Mouse (Mus musculus) lung, embryonic 15.5 days (tissue): Measurements from ENCODE around the gene Fbln7. TPM values are rescaled to one million over a fixed set of nuclear protein-coding genes. Genes with fewer than 3 reads are reported as not detected.

Experiments used
- ATAC-seq: fragments of 200-750 bp; cut with Nextera tagmentation; 2 replicates; pipeline ENCODE4 v1.8.0; 2017; ENCODE audit warnings: moderate number of reproducible peaks, borderline replicate concordance; ENCODE audit not compliant: low FRiP score, low TSS enrichment; ENCODE audit errors: extremely low read depth
- H3K27ac ChIP-seq: fragments of 300-500 bp; sonication (generic); 2 replicates; pipeline ENCODE4 v1.5.1; 2015; ENCODE audit warnings: moderate library complexity, mild to moderate bottlenecking, inconsistent platforms
- H3K27me3 ChIP-seq: fragments of 300-500 bp; sonication (generic); 2 replicates; pipeline ENCODE4 v1.6.1; 2015; ENCODE audit warnings: inconsistent platforms
- H3K36me3 ChIP-seq: fragments of 300-500 bp; sonication (generic); 2 replicates; pipeline ENCODE4 v1.6.1; 2015; ENCODE audit warnings: inconsistent platforms
- H3K4me1 ChIP-seq: fragments of 300-500 bp; sonication (generic); 2 replicates; pipeline ENCODE4 v1.6.1; 2015; ENCODE audit warnings: inconsistent platforms
- H3K4me2 ChIP-seq: fragments of 300-500 bp; sonication (generic); 2 replicates; pipeline ENCODE4 v1.6.1; 2015; ENCODE audit warnings: inconsistent platforms, mild to moderate bottlenecking, moderate library complexity
- H3K4me3 ChIP-seq: fragments of 300-500 bp; sonication (generic); 2 replicates; pipeline ENCODE4 v1.5.1; 2015; ENCODE audit warnings: mild to moderate bottlenecking, inconsistent platforms
- H3K9ac ChIP-seq: fragments of 300-500 bp; sonication (generic); 2 replicates; pipeline ENCODE4 v1.6.1; 2015; ENCODE audit warnings: inconsistent platforms
- H3K9me3 ChIP-seq: fragments of 300-500 bp; sonication (generic); 2 replicates; pipeline ENCODE4 v1.6.1; 2016; ENCODE audit warnings: inconsistent platforms
- WGBS: fragments of 180-500 bp; shearing (Covaris S2); methylation state at CpG from one replicate; pipeline ENCODE4 v1.1.7; 2015; 5-methylcytosine and 5-hydroxymethylcytosine counted together
- polyA plus RNA-seq: library from polyadenylated mRNA; unstranded; fragments of >200 nt; fragmentation: Nextera tagmentation; extraction: Ambion mirVana; gene quantifications from 2 replicates; pipeline ENCODE4 v1.2.1, GENCODE M21; 2015

The Fbln7 gene
- polyA plus RNA-seq, 1 experiment from 2014 or later, result 8.7 TPM

DNA sequence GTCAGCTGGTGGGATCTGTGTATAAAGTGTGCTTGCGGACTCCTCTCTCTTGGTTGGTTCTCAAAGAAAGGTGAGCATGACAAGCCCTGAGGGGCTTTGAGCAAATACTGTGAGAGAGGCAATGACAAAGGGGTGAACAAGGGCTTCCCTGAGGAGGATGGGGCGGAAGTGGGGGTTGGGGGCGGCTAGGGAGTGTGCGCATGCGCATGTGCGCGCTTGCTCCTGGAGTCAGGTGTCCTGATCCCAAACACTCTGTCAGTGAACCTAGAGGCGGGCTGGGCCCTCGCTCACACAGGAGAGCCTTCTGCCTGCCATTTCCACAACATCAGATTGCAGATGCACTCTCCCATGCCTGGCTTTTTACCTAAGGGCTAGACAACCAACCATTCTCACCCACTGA, 9.5 kb downstream of the Fbln7 start:
- no peak overlapping the region for H3K27ac ChIP-seq
- no peaks in the 10 kb centered on the region for H3K9me3 ChIP-seq
- H3K27me3 ChIP-seq, result no peaks in the 10 kb centered on the region
- H3K36me3 ChIP-seq, result no peaks in the 10 kb centered on the region
- H3K9ac ChIP-seq, result no peak overlapping the region
- 92% methylated on average over 9 of the region's 9 CpGs for WGBS
- no peak for ATAC-seq
- H3K4me3 ChIP-seq, result no peak overlapping the region
- H3K4me2 ChIP-seq, result no peak overlapping the region
- no peaks in the 10 kb centered on the region for H3K4me1 ChIP-seq

DNA sequence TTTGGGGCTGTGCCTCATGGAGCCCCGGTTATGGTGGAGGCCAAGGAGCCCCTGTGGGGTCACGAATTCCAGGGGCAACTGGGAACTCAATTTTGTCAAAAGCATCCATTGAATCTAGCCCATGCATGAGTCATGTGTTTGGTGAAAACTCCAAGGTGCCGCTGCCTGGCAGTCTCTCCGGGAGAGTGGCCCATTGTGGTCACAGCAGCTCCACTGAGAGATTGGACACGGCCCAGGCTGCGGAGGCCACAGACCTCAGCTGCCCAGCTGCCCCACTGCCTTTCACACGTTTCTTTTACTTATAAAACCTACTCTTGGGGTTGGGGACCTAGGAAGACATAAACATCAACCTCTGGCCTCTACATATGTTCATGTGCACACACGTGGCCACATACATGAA, 12.7 kb downstream of the Fbln7 start:
- H3K4me1 ChIP-seq, result no peaks in the 10 kb centered on the region
- H3K9me3 ChIP-seq, result no peaks in the 10 kb centered on the region
- H3K27ac ChIP-seq, result no peak overlapping the region
- H3K36me3 ChIP-seq, result no peaks in the 10 kb centered on the region
- no peak overlapping the region for H3K9ac ChIP-seq
- no peaks in the 10 kb centered on the region for H3K27me3 ChIP-seq
- no peak overlapping the region for H3K4me2 ChIP-seq
- no peak for ATAC-seq
- 75% methylated on average over 8 of the region's 8 CpGs for WGBS
- no peak overlapping the region for H3K4me3 ChIP-seq

DNA sequence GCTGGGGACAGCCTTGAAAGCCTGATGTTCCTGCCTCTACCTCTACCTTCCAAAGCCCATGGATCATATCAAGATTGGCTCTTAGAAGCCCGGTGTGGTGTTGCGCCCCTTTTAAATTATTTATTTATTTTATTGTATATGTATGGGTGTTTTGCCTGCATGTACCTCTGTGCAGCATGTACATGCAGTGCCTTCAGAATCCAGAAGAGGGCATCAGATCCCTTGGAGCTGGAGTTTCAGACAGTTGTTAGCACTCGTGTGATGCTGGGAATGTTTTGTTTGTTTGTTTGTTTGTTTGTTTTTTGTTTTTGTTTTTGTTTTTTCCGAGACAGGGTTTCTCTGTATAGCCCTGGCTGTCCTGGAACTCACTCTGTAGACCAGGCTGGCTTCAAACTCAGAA, 18.5 kb downstream of the Fbln7 start:
- H3K27me3 ChIP-seq, result no peaks in the 10 kb centered on the region
- H3K4me1 ChIP-seq, result no peaks in the 10 kb centered on the region
- no peaks in the 10 kb centered on the region for H3K36me3 ChIP-seq
- H3K4me3 ChIP-seq, result no peak overlapping the region
- no peak overlapping the region for H3K27ac ChIP-seq
- H3K4me2 ChIP-seq, result no peak overlapping the region
- 54% methylated on average over 4 of the region's 4 CpGs for WGBS
- no peaks in the 10 kb centered on the region for H3K9me3 ChIP-seq
- H3K9ac ChIP-seq, result no peak overlapping the region
- no peak for ATAC-seq

DNA sequence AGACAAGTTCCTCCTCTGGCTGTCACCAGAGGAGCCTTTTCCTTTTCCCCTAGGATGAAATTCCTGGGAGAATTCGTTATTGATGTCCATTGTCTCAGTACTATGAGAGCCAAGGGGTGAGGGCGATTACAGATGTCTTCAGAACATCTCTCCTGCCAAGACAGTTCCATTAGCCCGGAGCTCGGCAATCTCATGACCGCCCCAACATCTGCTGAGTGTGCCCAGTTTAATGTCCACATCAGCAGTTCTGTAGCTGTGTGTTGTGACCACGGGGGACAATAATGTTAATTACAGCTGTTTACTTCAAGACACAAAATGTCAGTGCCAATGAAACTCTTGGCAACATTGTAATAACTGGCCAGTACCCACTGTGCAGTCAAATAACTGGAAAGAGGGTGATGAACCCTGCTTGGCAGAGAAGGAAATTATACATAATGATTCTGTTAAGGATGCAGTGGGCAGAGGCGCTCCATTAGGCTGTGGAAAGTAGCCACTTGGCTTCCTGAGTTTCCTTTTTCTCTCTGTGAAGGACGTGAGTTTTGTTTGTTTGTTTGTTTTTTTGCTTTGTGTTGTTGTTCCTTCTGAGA, 22.5 kb downstream of the Fbln7 start:
- no peak for ATAC-seq
- no peak overlapping the region for H3K27ac ChIP-seq
- no peak overlapping the region for H3K9ac ChIP-seq
- WGBS, result 72% methylated on average over 8 of the region's 8 CpGs
- no peak overlapping the region for H3K4me2 ChIP-seq
- H3K4me3 ChIP-seq, result no peak overlapping the region
- H3K4me1 ChIP-seq, result no peaks in the 10 kb centered on the region
- no peaks in the 10 kb centered on the region for H3K36me3 ChIP-seq
- no peaks in the 10 kb centered on the region for H3K27me3 ChIP-seq
- H3K9me3 ChIP-seq, result no peaks in the 10 kb centered on the region

DNA sequence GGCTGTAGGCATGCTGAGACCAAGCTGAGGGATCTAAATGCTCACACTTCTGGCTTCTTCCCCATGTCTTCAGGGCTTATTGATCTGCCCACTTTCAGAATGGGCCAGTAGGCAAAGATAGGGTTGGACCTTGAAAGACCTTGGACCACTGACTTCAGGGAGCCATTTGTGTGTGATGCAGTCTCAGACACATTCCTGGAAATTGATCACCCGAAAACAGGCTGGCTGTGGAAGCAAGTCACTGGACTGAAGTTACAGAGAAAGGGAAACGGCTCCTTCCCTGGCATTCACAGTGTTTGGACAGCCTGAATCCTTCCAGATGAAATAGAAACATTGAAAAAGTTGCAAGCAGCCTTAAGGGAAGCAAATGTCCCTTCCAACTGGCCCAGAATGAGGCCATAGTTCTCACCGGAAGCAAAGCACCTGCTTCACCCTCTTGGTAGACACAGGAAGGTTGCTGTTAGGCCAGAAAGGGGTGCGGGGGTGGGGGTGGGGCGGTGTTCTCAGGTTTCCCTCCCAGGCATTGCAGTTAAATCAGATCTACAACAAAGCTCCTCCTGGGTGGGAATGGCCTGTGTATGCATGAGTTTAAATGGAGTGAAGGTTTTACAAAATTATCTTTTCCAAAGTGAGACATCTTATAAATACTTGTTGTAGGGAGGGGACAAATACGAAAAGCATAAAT, 25.2 kb downstream of the Fbln7 start:
- H3K27ac ChIP-seq, result no peak overlapping the region

DNA sequence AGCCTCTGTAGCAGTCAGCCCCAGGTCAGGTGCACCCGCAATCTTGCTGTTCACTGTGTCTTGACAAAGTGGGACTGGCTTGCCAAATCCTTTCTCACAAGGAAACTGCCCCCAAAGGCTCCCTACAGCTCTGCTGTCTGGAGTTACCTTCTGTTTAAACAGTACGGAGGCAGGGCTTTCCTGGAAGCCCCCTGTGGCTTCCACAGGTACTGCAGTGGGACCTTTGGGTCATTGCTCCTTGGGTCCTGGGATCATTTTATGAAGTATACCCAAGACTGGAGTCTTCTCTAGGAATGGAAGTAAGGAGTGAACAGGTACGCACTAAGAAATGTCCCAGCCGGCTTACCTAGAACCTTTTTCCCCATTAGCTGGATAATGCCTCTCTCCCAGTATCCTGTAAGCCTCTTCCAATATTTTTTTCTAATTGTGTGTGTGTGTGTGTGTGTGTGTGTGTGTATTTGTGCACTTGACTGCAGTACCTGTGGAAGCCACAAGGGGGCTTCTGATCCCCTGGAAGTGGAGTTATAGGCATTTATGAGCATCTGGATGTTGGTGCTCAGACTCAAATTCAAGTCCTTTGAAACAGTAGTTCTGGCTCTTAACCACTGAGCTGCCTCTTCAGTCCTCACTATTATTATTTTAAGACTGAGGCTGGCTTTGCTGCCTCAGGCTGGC, 28.0 kb downstream of the Fbln7 start:
- H3K27me3 ChIP-seq, result no peaks in the 10 kb centered on the region
- no peaks in the 10 kb centered on the region for H3K4me1 ChIP-seq
- ATAC-seq, result no peak
- H3K36me3 ChIP-seq, result no peaks in the 10 kb centered on the region
- no peak overlapping the region for H3K4me3 ChIP-seq
- no peak overlapping the region for H3K4me2 ChIP-seq
- 84% methylated on average over 4 of the region's 4 CpGs for WGBS
- no peak overlapping the region for H3K9ac ChIP-seq
- H3K27ac ChIP-seq, result no peak overlapping the region
- no peaks in the 10 kb centered on the region for H3K9me3 ChIP-seq

More for the DNA sequence above, 25.2 kb downstream of the Fbln7 start:
- WGBS, result 64% methylated on average over 6 of the region's 6 CpGs
- no peak overlapping the region for H3K9ac ChIP-seq
- H3K4me2 ChIP-seq, result no peak overlapping the region
- no peaks in the 10 kb centered on the region for H3K9me3 ChIP-seq
- H3K4me1 ChIP-seq, result no peaks in the 10 kb centered on the region
- no peak for ATAC-seq
- H3K4me3 ChIP-seq, result no peak overlapping the region
- H3K27me3 ChIP-seq, result no peaks in the 10 kb centered on the region
- H3K36me3 ChIP-seq, result no peaks in the 10 kb centered on the region

DNA sequence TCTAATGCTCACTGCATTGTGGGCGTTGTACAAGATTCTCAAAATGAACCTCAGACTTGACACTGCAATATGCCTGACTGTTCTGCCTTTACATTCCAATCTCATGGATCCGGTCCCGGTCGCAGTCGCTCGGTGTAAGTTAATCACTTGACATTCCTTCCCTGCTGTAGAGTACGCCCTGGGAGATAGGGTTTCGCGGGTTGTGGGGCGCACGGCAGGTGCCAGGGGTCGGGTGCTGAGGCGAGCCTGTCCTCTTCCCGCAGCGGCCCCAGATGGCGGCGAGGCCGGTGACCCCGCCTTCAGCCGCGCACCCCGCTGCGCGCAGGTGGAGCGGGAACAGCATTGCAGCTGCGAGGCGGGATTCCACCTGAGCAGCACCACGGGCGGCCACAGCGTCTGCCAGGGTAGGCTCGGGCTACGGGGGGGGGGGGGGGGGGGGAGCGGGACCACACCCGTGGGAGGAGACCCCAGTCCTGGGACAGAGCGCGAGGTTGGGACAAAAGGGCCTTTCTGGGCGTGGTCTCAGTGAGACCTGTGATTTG, 29.5 kb downstream of the Fbln7 start:
- Histone ChIP-seq H3K9ac (peak overlapping the region; percentile 29; the same call in 1 of the 2 replicates), H3K27me3 (no peaks in the 10 kb centered on the region), H3K36me3 (no peaks in the 10 kb centered on the region), H3K4me3 (peak overlapping the region; percentile 39), H3K4me2 (peak overlapping the region; percentile 73), H3K4me1 (no peaks in the 10 kb centered on the region), H3K27ac (no peak overlapping the region), H3K9me3 (no peaks in the 10 kb centered on the region)
- 5% methylated on average over 35 of the region's 37 CpGs for WGBS
- peak; percentile 57; the same call in 1 of the 2 replicates for ATAC-seq

DNA sequence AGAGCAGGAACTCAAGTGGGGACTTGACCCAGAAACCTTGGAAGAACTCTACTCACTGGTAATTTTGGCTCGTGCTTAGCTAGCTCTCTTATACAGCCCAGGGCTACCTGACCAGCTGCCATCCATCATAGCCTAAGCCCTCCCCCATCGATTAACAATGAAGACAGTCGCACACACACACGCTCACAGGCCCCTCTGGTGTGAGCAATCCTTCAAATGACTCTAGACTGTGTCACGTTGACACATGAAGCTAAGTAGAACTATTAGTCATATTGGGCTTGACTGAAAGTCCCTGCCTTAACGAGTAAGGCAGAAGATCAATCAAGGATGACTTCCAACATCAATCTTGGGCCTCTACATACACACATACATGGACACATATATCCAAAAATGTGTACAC, 40.1 kb downstream of the Fbln7 start:
- WGBS, result 70% methylated on average over 6 of the region's 6 CpGs
- no peaks in the 10 kb centered on the region for H3K9me3 ChIP-seq
- no peaks in the 10 kb centered on the region for H3K27me3 ChIP-seq
- no peak overlapping the region for H3K4me2 ChIP-seq
- H3K9ac ChIP-seq, result no peak overlapping the region
- no peaks in the 10 kb centered on the region for H3K4me1 ChIP-seq
- H3K27ac ChIP-seq, result no peak overlapping the region
- ATAC-seq, result no peak
- no peaks in the 10 kb centered on the region for H3K36me3 ChIP-seq
- no peak overlapping the region for H3K4me3 ChIP-seq

DNA sequence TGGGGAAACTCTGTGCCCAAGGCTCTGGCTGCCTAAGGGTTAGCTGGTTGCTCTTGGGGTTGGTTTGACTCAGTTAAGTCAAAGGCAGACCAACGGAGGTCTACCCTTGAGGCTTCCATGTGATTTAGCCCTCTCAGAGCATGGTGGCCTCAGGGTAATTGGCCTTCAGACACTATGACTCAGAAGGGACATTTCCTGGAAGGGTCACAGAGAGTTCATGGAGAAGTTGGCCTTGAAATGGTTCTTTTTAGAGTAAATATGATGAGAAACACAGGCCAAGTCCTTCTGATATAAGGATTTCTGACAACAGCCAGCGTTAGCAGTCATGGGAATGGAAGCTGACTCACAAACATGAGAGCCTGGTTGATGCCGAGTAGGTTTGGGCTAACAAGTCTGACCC, 40.9 kb downstream of the Fbln7 start:
- ATAC-seq, result no peak
- Histone ChIP-seq H3K27ac (no peak overlapping the region), H3K4me1 (no peaks in the 10 kb centered on the region), H3K27me3 (no peaks in the 10 kb centered on the region), H3K4me3 (no peak overlapping the region), H3K4me2 (no peak overlapping the region), H3K36me3 (no peaks in the 10 kb centered on the region), H3K9me3 (no peaks in the 10 kb centered on the region), H3K9ac (no peak overlapping the region)
- WGBS, result 84% methylated on average over 3 of the region's 3 CpGs

DNA sequence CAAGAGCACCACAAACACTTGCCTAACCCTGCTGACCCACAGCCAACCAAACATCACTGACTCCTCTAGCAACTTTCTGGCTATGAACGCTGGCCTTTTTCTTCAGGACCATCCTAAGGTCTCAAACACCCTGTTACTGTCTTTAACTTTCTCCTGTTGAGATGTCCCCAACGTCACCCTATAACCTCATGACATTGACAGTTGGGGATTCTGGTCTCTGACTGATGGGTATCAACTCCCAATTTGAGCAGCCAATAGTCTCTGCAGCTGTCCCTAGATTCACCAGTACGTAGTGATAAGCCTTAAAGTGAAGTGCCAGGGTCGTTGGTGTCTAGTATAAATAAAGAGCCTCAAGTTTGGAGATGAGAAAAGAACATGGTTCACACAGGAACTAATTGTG, 52.2 kb downstream of the Fbln7 start:
- Histone ChIP-seq H3K27ac (no peak overlapping the region), H3K36me3 (no peaks in the 10 kb centered on the region), H3K4me2 (no peak overlapping the region), H3K4me3 (no peak overlapping the region), H3K4me1 (no peaks in the 10 kb centered on the region), H3K9ac (no peak overlapping the region), H3K27me3 (no peaks in the 10 kb centered on the region), H3K9me3 (no peaks in the 10 kb centered on the region)
- no peak for ATAC-seq
- WGBS, result 65% methylated on average over 4 of the region's 4 CpGs

DNA sequence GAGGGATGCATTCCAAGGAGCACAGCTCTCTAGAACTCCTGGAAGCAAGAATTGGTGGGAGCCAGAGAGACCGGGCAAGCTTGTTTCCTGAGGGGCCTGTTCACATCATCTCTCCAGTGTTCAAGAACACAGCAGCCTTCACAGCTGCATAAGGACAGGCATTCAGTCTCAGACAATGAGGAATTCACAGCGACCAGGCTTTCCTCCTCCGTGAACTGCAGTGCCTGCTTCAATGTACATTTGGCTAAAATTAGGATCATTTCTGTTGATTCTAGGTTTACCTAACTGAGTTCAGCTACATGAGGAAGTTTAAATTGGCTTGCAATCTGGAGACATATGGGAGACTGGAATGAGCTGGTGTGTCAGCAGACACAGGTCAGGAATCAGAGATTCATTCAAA, 53.7 kb downstream of the Fbln7 start:
- Histone ChIP-seq H3K4me2 (no peak overlapping the region), H3K4me1 (no peaks in the 10 kb centered on the region), H3K36me3 (no peaks in the 10 kb centered on the region), H3K9ac (no peak overlapping the region), H3K4me3 (no peak overlapping the region), H3K9me3 (no peaks in the 10 kb centered on the region), H3K27me3 (no peaks in the 10 kb centered on the region), H3K27ac (no peak overlapping the region)
- 57% methylated on average over 3 of the region's 3 CpGs for WGBS
- ATAC-seq, result no peak

DNA sequence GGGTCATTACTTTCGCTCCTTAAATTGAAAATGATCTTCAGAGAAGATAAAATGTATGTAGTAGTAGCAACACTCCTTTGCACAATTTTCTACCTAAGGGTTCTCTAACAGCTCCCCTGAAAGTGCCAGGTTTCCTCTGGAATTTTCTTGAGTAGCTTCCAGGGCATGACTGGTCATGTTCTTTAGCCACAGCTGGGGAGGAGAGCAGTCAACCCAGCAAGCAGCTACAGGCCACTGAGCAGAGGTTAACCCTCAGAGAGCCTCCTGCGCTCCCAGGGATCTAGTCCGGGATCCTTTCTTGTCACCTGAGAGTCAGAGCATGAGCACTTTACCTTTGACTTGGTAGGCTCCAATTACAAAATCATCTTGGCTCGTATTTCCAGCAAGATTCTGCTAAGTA, 62.0 kb downstream of the Fbln7 start:
- H3K9ac ChIP-seq, result no peak overlapping the region

More for the DNA sequence above, 62.0 kb downstream of the Fbln7 start:
- Histone ChIP-seq H3K27me3 (no peaks in the 10 kb centered on the region), H3K4me3 (no peak overlapping the region), H3K9me3 (no peaks in the 10 kb centered on the region), H3K4me2 (no peak overlapping the region), H3K27ac (no peak overlapping the region), H3K4me1 (no peaks in the 10 kb centered on the region), H3K36me3 (peaks cover 16% of the 10 kb centered on the region; the same call in 1 of the 2 replicates)
- no peak for ATAC-seq
- 89% methylated on average over 4 of the region's 4 CpGs for WGBS
